Mouse (Mus musculus) layer of hippocampus, adult 2 months (tissue): ENCODE measurements at regions not wholly inside any gene's neighbourhood (a gene's known extent, or its start where the extent isn't known, plus 50 kb on each side); places are given as distances from the start of the nearest gene placed in this dataset.

Source experiments
- DNase-seq, 2 experiments: peaks; one replicate each; pipeline ENCODE4 v3.0.0; 2022; ENCODE audit warnings: low spot score in 2 of 2
- H3K27ac ChIP-seq: fragments of 200-600 bp; 2 replicates; pipeline ENCODE4 v1.8.1; 2022
- H3K4me3 ChIP-seq: fragments of 200-600 bp; 2 replicates; pipeline ENCODE4 v1.8.1; 2022; ENCODE audit warnings: mild to moderate bottlenecking
- CTCF ChIP-seq: fragments of 200-600 bp; conservative IDR thresholded peaks from 2 replicates; pipeline ENCODE4 v1.8.1; 2022; ENCODE audit warnings: antibody characterized with exemption, mild to moderate bottlenecking, moderate library complexity

GRCm38 (mm10) chr4:35477211-35478005 is 251.4 kb upstream of the C9orf72 start:
- DNase-seq = no peak
- Histone ChIP-seq H3K27ac (peak overlapping the region; percentile 40), H3K4me3 (no peak overlapping the region)
- no peak for TF ChIP-seq CTCF

- no peak for TF ChIP-seq CTCF
- H3K27ac ChIP-seq = no peak overlapping the region
- no peak overlapping the region for H3K4me3 ChIP-seq
- DNase-seq = no peak
Observed at GRCm38 (mm10) chr4:35474020-35474419, 248.0 kb upstream of the C9orf72 start.
